Mouse (Mus musculus) heart, adult 8-10 months (tissue): ENCODE results near the gene Mrpl46. TPM values are rescaled to one million over a fixed set of nuclear protein-coding genes. Genes with fewer than 3 reads are reported as not detected.

Source experiments
- DNase-seq: peaks from one replicate; pipeline ENCODE4 v3.0.0; 2022; ENCODE audit warnings: low spot score
- total RNA-seq, 4 experiments: library from RNA; stranded (reverse); gene quantifications; 2 replicates each; pipeline ENCODE4 v1.2.4; 2022

The Mrpl46 gene
- total RNA-seq, 4 experiments from 2014 or later = 50.8 to 60.1 (median 55.3) TPM

- no peak for DNase-seq
These were observed 14.2 kb downstream of the Mrpl46 start for GRCm38 (mm10) chr7:78769075-78769652.

GRCm38 (mm10) chr7:78767929-78768531 is 15.3 kb downstream of the Mrpl46 start:
- DNase-seq = no peak

- no peak for DNase-seq
These were observed 17.2 kb downstream of the Mrpl46 start for GRCm38 (mm10) chr7:78766019-78766683.

- no peak for DNase-seq
These were observed 18.1 kb downstream of the Mrpl46 start for GRCm38 (mm10) chr7:78765215-78765631.

GRCm38 (mm10) chr7:78763801-78764200 is 19.5 kb downstream of the Mrpl46 start:
- no peak for DNase-seq

GRCm38 (mm10) chr7:78754458-78755000 is 28.8 kb downstream of the Mrpl46 start:
- no peak for DNase-seq

- no peak for DNase-seq
These were observed 29.4 kb downstream of the Mrpl46 start for GRCm38 (mm10) chr7:78753752-78754457.

GRCm38 (mm10) chr7:78752961-78753360 is 30.4 kb downstream of the Mrpl46 start:
- no peak for DNase-seq

- no peak for DNase-seq
These were observed 39.5 kb downstream of the Mrpl46 start for GRCm38 (mm10) chr7:78743731-78744385.

- DNase-seq = no peak
These were observed 43.9 kb downstream of the Mrpl46 start for GRCm38 (mm10) chr7:78739351-78740000.

GRCm38 (mm10) chr7:78737614-78738210 is 45.6 kb downstream of the Mrpl46 start, which contains the start of gene Ntrk3:
Ntrk3 (minus strand) TSS chr7:78738012.
- DNase-seq = no peak

GRCm38 (mm10) chr7:78737196-78737595 is 46.1 kb downstream of the Mrpl46 start:
- no peak for DNase-seq

GRCm38 (mm10) chr7:78731391-78731790 is 51.9 kb downstream of the Mrpl46 start:
- no peak for DNase-seq

Other genes with a start within 250 kb of the Mrpl46 start
- 1 to 10 TPM; 1.1 to 1.6 (median 1.2) TPM for gene Ntrk3, start 45.5 kb downstream of the Mrpl46 start, total RNA-seq
- 10 to 100 TPM; 39.7 to 43.2 (median 42.7) TPM for gene Mrps11, start 412 bp downstream of the Mrpl46 start, total RNA-seq
- gene Det1, start 63.7 kb upstream of the Mrpl46 start, total RNA-seq = 10 to 100 TPM; 13.5 to 16.7 (median 15.1) TPM
- 10 to 100 TPM; 32.7 to 39.3 (median 35.5) TPM for gene Aen, start 112.3 kb upstream of the Mrpl46 start, total RNA-seq
- 1 to 10 TPM; 1.8 to 7.5 (median 5.4) TPM for gene Isg20, start 129.9 kb upstream of the Mrpl46 start, total RNA-seq